Mouse (Mus musculus) neural tube, embryonic 14.5 days (tissue): Measurements from ENCODE around the gene Trappc6b. TPM values are rescaled to one million over a fixed set of nuclear protein-coding genes. Genes with fewer than 3 reads are reported as not detected.

Experiments used
- ATAC-seq: fragments of 200-750 bp; cut with Nextera tagmentation; 2 replicates; pipeline ENCODE4 v1.8.0; 2017; ENCODE audit warnings: low read depth, mild to moderate bottlenecking, moderate TSS enrichment, moderate library complexity
- H3K27ac ChIP-seq: fragments of 300-500 bp; sonication (generic); 2 replicates; pipeline ENCODE4 v1.5.1; 2014; ENCODE audit warnings: low read depth, mild to moderate bottlenecking, control low read depth, low read length, moderate library complexity, mixed read lengths
- H3K27me3 ChIP-seq: fragments of 300-500 bp; sonication (generic); 2 replicates; pipeline ENCODE4 v1.6.1; 2014; ENCODE audit warnings: low read length; ENCODE audit not compliant: control insufficient read depth, insufficient read depth
- H3K36me3 ChIP-seq: fragments of 300-500 bp; sonication (generic); 2 replicates; pipeline ENCODE4 v1.6.1; 2014; ENCODE audit warnings: low read length, mixed read lengths; ENCODE audit not compliant: control insufficient read depth, insufficient read depth
- H3K4me1 ChIP-seq: fragments of 300-500 bp; sonication (generic); 2 replicates; pipeline ENCODE4 v1.6.1; 2014; ENCODE audit warnings: low read length; ENCODE audit not compliant: control insufficient read depth, insufficient read depth
- H3K4me2 ChIP-seq: fragments of 300-500 bp; sonication (generic); 2 replicates; pipeline ENCODE4 v1.6.1; 2014; ENCODE audit warnings: mild to moderate bottlenecking, low read depth, low read length, control low read depth
- H3K4me3 ChIP-seq: fragments of 300-500 bp; sonication (generic); 2 replicates; pipeline ENCODE4 v1.5.1; 2014; ENCODE audit warnings: low read depth, low read length, control low read depth, mixed read lengths
- H3K9ac ChIP-seq: fragments of 300-500 bp; sonication (generic); replicated peaks from 2 replicates; pipeline ENCODE4 v1.6.1; 2014; ENCODE audit warnings: low read depth, mild to moderate bottlenecking, control low read depth, low read length, mixed read lengths
- H3K9me3 ChIP-seq: fragments of 300-500 bp; sonication (generic); 2 replicates; pipeline ENCODE4 v1.6.1; 2016; ENCODE audit warnings: low read length; ENCODE audit not compliant: control insufficient read depth
- WGBS: fragments of 180-500 bp; shearing (Covaris S2); extraction: QIAGEN DNeasy Blood & Tissue Kit; methylation state at CpG from one replicate; pipeline ENCODE4 v1.1.7; 2014; 5-methylcytosine and 5-hydroxymethylcytosine counted together
- polyA plus RNA-seq: library from polyadenylated mRNA; unstranded; fragments of >200 nt; fragmentation: Nextera tagmentation; extraction: Ambion mirVana; gene quantifications from 2 replicates; pipeline ENCODE4 v1.2.1, GENCODE M21; 2014

Trappc6b gene
- polyA plus RNA-seq, 1 experiment from 2014 or later: 129 TPM

DNA sequence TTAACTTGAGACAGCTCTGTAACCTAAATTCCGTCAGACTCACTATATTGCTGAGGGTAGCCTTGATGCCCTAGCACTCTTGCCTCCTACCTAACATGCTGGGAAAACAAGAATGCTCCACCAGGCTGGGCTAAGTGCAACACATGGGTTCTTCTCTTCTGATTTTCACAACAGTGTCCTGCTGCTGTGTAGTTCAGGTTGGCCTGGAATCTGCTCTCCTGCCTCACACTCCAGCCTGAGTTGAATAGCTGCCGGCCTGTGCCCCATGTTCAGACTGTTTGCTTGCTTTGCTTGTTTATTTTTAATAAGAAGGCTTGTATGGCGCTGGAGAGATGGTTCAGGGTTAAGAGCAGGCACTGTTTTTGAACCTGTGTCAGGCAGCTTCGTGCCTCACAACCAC, 19.2 kb upstream of the Trappc6b start:
- no peak overlapping the region for H3K4me3 ChIP-seq
- no peaks in the 10 kb centered on the region for H3K27me3 ChIP-seq
- 92% methylated on average over 4 of the region's 4 CpGs for WGBS
- H3K4me2 ChIP-seq: no peak overlapping the region
- H3K4me1 ChIP-seq: no peaks in the 10 kb centered on the region
- no peak overlapping the region for H3K27ac ChIP-seq
- H3K36me3 ChIP-seq: no peaks in the 10 kb centered on the region
- no peak overlapping the region for H3K9ac ChIP-seq
- ATAC-seq: no peak
- H3K9me3 ChIP-seq: no peaks in the 10 kb centered on the region

DNA sequence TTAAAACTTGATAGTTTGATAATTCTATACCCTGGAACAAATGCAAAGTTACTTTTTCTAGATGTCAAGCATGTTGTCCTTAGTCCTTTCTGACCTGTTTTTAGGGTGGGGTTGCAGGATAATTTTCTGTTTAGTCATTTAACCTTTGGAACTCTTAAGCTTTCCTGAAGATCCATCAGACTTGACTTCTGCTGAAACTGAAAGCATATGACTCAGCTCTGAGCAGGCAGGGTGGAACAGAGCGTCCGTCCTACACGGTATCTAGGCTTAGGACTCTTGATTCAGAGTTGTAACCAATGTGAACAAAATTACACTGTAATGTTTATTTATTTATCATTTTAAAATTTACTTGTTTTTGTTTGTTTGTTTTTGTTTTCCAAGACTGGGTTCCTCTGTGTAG, 16.6 kb upstream of the Trappc6b start:
- Histone ChIP-seq H3K4me1 (no peaks in the 10 kb centered on the region), H3K9me3 (no peaks in the 10 kb centered on the region), H3K27ac (no peak overlapping the region), H3K4me2 (no peak overlapping the region), H3K4me3 (no peak overlapping the region), H3K27me3 (no peaks in the 10 kb centered on the region), H3K36me3 (0 out of 2 replicates have a peak, but pooled peaks cover 4% of the 10 kb centered on the region), H3K9ac (no peak overlapping the region)
- ATAC-seq: no peak
- 98% methylated on average over 3 of the region's 3 CpGs for WGBS

DNA sequence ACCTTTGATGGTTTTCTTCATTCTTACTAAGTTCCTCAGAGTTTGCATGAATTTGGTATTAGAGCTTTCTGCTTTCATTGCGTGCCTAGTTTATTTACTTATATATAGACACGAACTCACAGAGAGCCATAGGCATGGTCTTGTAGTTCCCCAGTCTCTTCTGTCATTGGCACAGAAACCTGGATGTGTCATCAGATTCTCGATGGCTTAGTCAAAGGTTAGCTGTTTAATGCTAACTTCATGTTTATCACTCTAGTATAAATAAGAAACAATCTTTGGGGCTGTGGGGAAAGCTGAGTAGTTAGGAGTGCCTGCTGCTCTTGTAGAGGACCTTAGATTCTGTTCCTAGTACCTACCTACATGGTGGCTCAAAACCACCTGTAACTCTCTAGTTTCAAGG, 15.7 kb upstream of the Trappc6b start:
- Histone ChIP-seq H3K27me3 (no peaks in the 10 kb centered on the region), H3K4me2 (no peak overlapping the region), H3K9me3 (no peaks in the 10 kb centered on the region), H3K4me1 (no peaks in the 10 kb centered on the region), H3K36me3 (peaks cover 10% of the 10 kb centered on the region), H3K9ac (no peak overlapping the region), H3K4me3 (no peak overlapping the region), H3K27ac (no peak overlapping the region)
- 96% methylated on average over 3 of the region's 3 CpGs for WGBS
- ATAC-seq: no peak

DNA sequence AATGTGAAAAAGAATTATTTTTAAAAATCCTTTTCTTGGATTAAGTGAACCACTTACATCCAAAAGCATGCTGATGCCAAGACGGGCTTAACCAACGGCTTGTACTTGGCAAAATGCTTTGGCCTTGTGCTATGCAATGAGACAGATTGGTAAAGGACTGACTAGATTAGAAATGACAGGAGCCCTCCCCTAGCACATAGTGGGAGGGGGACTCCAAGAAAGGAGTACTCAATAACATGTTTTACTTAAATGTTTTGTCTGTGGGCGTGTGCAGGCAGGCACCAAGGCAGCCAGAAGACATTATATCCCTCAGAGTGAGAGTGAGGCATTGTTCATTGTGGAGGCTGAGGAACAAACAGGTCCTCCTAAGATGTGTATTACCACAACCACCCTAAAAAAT, 12.8 kb upstream of the Trappc6b start:
- Histone ChIP-seq H3K36me3 (peaks cover 34% of the 10 kb centered on the region), H3K4me1 (no peaks in the 10 kb centered on the region), H3K27me3 (no peaks in the 10 kb centered on the region), H3K4me3 (no peak overlapping the region), H3K9ac (no peak overlapping the region), H3K9me3 (no peaks in the 10 kb centered on the region), H3K27ac (no peak overlapping the region), H3K4me2 (no peak overlapping the region)
- ATAC-seq: no peak
- 90% methylated on average over 3 of the region's 3 CpGs for WGBS

DNA sequence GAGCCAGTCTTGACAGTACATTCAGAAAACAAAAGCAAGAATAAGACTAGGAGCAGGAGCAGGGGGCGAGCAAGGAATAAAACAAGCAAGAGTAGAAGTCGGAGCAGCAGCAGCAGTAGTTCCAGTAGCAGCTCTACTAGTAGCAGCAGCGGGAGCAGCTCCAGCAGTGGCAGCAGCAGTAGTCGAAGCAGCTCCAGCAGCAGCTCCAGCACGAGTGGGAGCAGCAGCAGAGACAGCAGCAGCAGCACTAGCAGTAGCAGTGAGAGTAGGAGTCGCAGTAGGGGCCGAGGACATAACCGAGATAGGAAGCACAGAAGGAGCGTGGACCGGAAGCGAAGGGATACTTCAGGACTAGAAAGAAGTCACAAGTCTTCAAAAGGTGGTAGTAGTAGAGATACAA, 11.0 kb upstream of the Trappc6b start:
- ATAC-seq: no peak
- Histone ChIP-seq H3K4me3 (no peak overlapping the region), H3K4me2 (no peak overlapping the region), H3K36me3 (peaks cover 38% of the 10 kb centered on the region), H3K4me1 (peaks cover 4% of the 10 kb centered on the region; the same call in 1 of the 2 replicates), H3K27me3 (no peaks in the 10 kb centered on the region), H3K9ac (no peak overlapping the region), H3K9me3 (no peaks in the 10 kb centered on the region), H3K27ac (no peak overlapping the region)
- 93% methylated on average over 11 of the region's 11 CpGs for WGBS

DNA sequence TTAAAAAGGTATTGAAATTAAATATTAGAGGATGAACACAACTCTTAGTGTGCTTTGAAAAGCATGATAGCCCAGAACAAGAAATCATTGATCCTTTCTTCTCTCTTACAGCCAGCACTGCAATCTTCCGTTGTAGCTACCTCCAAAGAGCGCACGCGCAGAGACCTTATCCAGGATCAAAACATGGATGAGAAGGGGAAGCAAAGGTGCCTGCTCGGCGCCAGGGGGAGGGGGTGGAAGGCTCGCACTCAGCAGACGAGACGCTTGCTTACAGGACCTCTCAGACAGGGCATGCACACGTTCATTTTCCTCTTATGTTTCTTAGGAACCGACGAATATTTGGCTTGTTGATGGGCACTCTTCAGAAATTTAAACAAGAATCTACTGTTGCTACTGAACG, 7.5 kb upstream of the Trappc6b start:
- no peaks in the 10 kb centered on the region for H3K27me3 ChIP-seq
- no peak overlapping the region for H3K9ac ChIP-seq
- 95% methylated on average over 13 of the region's 13 CpGs for WGBS
- no peak overlapping the region for H3K4me3 ChIP-seq
- no peaks in the 10 kb centered on the region for H3K9me3 ChIP-seq
- H3K27ac ChIP-seq: no peak overlapping the region
- H3K4me1 ChIP-seq: peaks cover 4% of the 10 kb centered on the region; the same call in 1 of the 2 replicates
- ATAC-seq: no peak
- no peak overlapping the region for H3K4me2 ChIP-seq
- H3K36me3 ChIP-seq: peaks cover 34% of the 10 kb centered on the region

DNA sequence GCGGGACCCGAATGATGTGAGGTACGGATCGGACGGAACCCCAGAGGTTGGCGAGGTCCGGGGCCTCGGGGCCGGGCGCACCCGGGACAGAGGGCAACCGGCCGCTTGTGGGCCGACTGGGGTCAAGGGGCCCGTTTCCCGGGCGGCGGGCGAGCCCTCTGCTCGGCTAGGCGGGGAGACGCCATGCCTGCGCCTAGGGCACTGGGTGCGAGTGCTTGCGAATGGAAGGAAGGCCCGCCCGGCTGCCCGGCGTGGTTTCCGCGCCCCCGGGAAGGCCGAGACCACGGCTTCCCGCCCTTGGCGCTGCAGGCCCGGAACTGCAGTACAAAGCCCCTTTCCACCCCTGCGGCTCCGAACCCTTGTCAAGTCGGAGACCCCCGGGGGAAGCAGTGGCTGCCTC, 5.8 kb upstream of the Trappc6b start:
- Histone ChIP-seq H3K27me3 (no peaks in the 10 kb centered on the region), H3K4me2 (peak overlapping the region; percentile 81), H3K9me3 (no peaks in the 10 kb centered on the region), H3K4me3 (peak overlapping the region; percentile 97), H3K4me1 (peaks cover 4% of the 10 kb centered on the region; the same call in 1 of the 2 replicates), H3K9ac (peak overlapping the region; percentile 98), H3K36me3 (peaks cover 29% of the 10 kb centered on the region), H3K27ac (peak overlapping the region; percentile 88)
- under 1% methylated on average over 40 of the region's 41 CpGs for WGBS
- ATAC-seq: peak; percentile 64

DNA sequence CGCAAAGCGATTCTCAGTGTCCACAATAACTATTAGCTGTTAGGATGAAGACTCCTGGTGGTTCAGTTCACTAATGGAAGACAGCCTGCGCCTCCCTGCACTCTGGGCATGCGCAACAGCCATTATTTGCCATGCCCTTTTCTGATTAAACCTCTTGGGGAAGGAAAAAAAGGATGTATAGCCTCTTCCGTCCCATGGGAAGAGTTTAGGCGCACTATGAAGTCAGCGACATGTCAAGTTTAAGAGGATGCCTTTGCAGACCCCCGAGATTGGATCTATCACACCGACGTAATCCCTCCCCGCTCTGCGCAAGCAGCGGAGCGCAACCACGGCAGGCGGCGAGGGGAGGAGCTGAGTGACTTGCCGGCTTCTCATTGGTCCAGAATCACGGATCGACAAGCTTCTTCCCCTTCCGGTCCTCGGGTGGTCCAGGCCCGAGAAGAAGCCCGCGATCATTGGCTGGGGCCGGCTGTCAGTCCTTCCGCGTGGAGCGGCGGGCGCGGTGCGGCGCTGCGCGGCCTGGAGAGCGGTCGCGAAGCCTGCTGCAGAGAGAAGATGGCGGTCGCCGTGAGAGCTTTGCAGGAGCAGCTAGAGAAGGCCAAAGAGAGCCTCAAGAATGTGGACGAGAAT, 5.3 kb upstream of the Trappc6b start, which contains the start of gene Pnn:
Pnn (plus strand) TSS at position 437 of the 630 bp plus-strand sequence.
- H3K36me3 ChIP-seq: peaks cover 24% of the 10 kb centered on the region
- H3K4me2 ChIP-seq: peak within 1 kb of the TSS; percentile 81
- peak; percentile 99 for ATAC-seq
- H3K9me3 ChIP-seq: no peaks in the 10 kb centered on the region
- peak within 1 kb of the TSS; percentile 88 for H3K27ac ChIP-seq
- under 1% methylated on average over 43 of the region's 43 CpGs for WGBS
- no peaks in the 10 kb centered on the region for H3K27me3 ChIP-seq
- H3K9ac ChIP-seq: peak within 1 kb of the TSS; percentile 98
- peaks cover 4% of the 10 kb centered on the region; the same call in 1 of the 2 replicates for H3K4me1 ChIP-seq
- peak within 1 kb of the TSS; percentile 97 for H3K4me3 ChIP-seq

DNA sequence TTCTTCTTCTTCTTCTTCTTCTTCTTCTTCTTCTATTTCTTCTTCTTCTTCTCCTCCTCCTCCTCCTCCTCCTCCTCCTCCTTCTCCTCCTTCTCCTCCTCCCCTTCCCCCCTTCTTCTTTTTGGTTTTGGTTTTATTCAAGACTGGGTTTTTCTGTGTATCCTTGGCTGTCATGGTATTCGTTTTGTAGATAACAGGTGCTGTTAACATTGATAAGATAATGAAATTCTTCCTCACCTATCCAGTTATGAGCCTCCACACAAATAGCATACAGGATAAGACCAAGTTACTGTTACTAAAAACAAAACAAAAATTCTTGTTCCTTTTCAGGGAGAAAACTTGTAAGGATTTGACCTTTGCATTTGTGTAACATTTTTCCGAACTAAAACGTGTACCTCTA, 4.5 kb upstream of the Trappc6b start:
- Histone ChIP-seq H3K27ac (peak overlapping the region; percentile 81), H3K27me3 (no peaks in the 10 kb centered on the region), H3K9me3 (no peaks in the 10 kb centered on the region), H3K36me3 (peaks cover 16% of the 10 kb centered on the region; the same call in 1 of the 2 replicates), H3K4me3 (peak overlapping the region; percentile 97), H3K4me2 (peak overlapping the region; percentile 51), H3K4me1 (peaks cover 4% of the 10 kb centered on the region; the same call in 1 of the 2 replicates), H3K9ac (peak overlapping the region; percentile 98; the same call in 1 of the 2 replicates)
- ATAC-seq: no peak
- WGBS: 84% methylated on average over 3 of the region's 3 CpGs
